Mouse (Mus musculus) neutrophil, adult 5-6 weeks (primary cell): ENCODE results near the gene Snai1. TPM values are rescaled to one million over a fixed set of nuclear protein-coding genes. Genes with fewer than 3 reads are reported as not detected.

ENCODE experiments used
- ATAC-seq: fragments of 151-379, 151-347 bp; 2 replicates; pipeline ENCODE4 v1.8.0; 2017; ENCODE audit warnings: mild to moderate bottlenecking, moderate TSS enrichment; ENCODE audit not compliant: insufficient number of reproducible peaks, poor library complexity, low FRiP score, severe bottlenecking; ENCODE audit errors: extremely low read depth
- total RNA-seq: library from RNA; stranded (forward); fragments of 200-1000 nt; gene quantifications from 2 replicates; pipeline ENCODE4 v1.2.3, GENCODE M21; 2017

Snai1 gene
- total RNA-seq, 1 experiment from 2014 or later: 3.1 TPM

DNA sequence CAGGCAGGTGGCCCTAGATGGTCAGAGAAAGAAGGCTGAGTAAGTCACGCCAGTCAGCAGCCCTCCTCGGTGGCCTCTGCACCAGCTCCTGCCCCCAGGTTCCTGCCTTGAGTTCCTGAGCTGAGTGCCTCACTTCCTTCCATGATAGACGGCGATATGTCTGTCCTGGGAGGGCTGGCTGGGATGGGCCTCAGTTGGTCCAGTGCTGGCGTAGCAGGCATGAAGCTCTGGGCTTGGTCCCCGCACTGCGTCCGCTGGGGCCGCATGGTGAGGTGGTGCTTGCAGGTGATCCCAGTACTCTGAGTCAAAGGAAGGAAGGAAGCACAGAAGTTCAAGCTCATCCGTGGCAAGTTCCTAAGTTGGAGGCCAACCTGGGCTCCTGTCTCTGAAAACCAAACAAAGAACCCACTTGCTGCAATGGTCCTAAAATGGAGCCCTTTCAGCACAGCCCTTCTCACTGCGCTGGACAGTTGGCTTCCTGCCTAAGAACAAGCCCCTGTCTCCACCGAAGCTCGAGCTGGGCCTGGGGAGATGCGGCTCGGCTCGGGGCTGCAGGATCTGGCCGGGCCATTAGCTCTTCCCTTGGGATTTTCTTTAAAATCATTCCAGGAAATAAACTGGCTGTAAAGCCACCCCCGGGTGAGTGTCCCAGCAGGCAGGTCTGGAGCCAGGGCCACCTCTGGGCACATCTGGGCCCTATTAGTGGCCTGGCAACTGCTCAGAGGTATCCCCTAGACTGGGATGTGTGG, 8.6 kb downstream of the Snai1 start:
- ATAC-seq: no peak

DNA sequence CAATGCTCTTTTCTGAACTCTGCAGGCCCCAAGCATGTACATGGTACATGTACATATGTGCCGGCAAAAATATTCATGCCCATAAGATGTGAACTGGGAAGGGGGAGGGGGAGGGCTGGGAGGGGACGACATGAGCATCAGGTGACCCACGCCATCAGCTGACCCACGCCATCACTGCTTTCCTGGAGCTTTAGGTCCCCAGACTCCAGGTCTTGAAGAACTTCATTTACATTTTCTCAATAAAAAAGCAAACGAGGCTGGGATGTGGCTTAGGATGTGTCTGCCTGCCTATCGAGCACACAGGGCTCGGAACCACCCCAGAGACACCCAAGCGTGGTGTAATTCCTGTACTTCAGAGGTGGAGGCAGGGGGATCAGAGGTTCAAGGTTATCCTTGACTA, 9.4 kb downstream of the Snai1 start:
- no peak for ATAC-seq

DNA sequence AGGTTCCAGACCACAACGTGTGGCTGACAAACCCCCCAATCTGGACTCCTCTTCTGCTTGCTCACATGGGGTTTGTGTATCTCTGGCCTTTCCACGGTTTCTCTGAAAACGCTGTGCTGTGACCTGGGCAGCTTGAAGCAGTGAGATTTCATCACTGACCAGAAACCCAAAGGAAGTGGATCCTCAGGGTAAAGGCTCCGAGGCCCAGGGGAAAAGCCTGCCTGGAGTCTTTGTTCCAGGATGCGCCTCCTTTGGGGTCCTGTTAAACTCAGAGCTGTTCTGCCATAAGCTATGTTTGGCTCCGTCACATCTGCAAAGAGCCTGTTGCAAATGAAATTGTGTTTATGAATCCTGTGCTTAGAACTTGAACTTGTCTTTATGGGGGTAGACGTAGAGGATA, 11.0 kb downstream of the Snai1 start:
- ATAC-seq: no peak

DNA sequence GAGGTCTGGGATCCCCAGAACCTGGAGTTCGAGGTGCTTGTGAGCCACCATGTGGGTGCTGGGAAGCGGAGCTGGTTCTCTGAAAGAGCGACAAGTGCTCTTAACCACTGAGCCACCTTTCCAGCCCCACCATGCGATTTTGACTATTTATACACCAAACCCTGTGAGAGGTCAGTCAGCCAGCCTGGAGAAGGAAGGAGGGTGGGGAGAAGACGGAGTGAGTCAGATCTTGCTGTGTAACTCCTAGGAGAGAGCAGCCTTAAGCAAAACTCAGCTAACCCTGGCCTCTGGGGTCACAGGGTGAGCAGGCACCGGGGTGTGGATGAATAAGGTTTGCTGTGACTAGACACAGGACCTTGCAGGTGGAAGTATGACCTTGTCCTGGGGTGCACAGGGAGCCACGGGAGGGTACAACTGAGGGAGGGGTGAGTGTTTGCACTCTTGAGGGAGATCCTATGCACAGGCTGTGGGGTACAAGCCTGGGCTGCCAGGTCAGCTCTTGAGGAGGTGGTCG, 12.4 kb downstream of the Snai1 start:
- ATAC-seq: no peak

DNA sequence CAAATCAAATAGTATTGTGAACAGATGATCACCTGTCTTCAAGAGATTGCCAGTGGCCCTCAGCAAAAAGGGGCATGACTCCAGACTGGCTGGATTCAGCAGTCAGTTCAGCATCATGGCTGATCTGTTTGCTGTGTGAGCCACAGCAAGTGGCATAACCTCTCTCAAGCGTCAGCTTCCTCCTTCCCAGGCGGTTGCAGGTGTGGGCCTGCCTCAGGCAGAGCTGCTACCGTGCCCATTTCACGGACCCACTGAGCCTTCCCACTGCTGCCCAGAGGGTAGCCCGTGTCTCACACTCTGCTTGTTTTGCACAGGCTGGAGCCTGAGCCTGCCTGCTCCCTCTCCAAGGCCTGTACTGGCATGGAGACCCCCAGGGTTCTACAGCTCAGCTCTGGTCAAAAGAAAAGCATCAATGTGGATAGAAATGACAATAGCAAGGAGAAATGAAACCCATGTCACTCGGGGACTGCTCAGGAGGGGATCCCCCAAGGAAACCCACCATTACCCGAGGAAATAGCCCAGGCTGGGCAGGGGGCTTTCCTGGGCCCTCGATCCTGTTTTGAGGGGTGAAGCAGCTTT, 13.4 kb downstream of the Snai1 start:
- ATAC-seq: 0 out of 2 replicates have a peak, but pooled peaks have one; percentile 20

DNA sequence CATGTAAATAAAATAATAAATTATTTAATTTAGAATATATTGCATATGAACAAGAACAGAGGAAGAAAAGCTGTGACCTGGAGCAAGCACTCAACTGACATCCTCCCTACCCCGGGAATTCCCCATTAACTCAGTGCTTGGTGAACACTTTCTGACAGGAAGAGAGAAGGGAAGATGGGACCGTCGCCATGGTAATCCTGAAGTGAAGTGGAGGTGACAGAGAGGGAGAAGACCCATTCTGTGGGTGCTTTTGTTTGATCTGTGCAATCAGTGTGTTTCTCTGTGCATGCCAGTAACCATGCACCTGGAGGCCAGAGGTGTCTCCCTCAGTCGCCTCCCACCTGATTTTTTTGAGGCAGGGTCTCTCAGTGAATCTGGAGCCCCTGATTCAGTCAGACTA, 14.3 kb downstream of the Snai1 start:
- no peak for ATAC-seq

DNA sequence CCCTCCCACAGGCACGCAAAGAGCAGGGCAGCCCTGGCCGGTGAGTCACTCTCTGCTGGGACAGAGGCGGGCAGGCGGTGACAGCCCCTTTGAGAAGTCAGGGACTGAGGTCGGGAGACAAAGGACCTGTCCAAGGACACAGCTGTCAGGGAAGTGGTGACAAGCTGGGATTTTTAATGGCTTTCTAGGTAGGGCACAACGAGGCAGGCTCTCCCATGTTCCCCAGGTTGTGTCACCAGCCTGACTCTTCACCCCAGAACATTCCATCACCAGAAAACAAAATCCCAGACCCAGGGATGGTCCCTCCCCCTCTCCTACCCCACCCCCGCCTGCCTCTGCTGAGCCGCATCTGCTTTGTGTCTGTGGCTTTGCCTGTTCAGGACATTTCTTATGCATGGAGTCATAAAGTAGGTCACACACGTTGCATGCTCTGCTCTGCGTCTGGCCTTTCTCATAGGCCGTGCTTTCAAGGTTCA, 15.0 kb downstream of the Snai1 start:
- ATAC-seq: no peak

DNA sequence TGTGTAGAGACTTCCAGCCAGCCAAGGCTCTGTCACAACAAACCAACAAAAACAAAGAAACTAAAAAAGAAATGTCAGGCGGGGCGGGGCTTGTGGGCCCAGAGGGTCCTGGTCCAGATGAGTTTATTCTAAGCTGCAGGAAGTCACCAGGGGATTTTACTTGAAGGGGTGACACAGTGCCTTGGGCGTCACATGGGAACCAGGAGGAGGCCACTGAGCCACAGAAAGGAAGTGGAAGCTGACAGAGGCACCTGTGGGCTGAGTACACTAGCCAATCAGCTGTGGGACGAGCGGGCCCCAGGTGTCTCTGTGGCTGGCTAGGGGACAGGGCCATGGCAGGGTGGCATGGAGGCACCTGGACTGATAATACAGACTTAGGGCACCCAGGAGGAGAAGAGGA, 17.8 kb downstream of the Snai1 start:
- no peak for ATAC-seq

DNA sequence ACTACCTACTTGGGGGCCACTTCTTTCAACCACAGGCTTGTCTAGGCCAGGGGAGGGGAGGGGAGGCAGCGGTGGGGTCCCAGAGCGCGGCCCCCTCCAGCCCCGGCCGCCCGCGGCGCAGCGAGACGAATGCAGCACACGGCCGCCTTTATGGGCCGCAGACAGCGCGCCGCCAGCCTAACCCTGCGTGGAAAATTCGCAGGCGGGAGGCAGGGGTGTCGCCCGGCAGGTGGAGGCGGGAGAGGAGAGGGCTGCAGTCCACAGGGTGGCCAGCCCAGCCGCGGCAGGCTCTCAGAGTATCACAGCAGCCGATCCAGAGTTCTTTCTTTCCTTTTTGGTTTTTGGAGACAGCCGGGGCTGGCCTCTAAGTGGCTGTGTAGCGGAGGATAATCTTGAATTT, 21.4 kb downstream of the Snai1 start:
- ATAC-seq: no peak

DNA sequence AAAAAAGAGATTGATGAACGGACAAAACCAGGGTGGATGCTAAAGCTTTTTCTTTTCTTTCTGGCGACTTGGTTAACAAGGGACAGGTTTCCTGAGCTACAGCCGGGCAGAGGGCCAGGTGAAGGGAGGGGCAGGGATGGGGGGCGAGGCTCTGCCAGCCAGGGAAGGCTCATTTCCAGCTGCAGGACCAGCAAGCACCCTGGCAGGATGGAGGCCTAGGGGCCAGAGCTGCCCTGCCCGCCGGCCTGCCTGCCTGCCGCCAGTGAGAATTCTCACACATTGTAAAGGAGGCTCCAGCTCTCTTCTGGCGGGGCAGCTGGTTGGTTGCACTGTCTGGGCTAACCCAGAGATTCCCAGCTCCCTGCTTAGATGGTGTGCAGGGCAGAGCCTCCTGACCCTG, 24.1 kb downstream of the Snai1 start:
- ATAC-seq: no peak

DNA sequence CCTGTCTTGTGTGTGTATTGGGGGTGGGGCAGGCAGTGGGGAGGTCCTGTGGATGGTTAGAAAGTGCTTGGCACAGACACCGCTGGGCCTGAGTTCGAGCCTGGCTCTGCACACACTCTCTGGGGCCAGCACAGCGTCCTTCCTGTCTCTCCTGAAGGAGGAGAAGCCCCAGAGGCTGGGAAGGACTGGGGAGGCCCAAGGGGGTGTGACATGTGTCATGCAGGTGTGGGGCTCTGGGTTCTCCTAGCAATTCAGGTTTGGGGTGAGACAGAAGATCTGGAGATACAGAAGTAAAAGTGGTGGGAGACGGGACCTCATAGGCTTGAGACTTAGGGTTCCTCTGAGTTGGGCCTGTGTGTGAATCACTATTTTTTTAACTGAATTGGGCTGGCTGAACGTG, 25.0 kb downstream of the Snai1 start:
- ATAC-seq: no peak

DNA sequence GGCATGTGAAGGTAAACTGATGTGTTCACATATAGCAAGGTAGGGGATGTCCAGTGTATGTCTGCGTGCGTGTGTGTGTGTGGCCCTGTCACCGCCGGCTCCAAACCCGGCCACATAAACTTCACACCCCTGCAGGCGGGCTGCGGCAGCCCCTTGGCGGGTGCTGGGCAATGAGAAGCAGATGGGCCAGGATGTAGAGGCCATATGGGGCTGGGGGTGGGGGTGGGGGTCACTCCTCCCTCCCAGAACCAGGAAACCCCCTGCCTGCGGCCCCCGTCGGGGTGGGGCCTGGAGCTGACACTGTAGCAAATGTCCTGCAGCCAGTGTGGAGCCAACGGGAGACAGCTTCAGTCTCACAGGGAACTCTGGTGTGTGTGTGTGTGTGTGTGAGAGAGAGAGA, 25.7 kb downstream of the Snai1 start:
- ATAC-seq: no peak

DNA sequence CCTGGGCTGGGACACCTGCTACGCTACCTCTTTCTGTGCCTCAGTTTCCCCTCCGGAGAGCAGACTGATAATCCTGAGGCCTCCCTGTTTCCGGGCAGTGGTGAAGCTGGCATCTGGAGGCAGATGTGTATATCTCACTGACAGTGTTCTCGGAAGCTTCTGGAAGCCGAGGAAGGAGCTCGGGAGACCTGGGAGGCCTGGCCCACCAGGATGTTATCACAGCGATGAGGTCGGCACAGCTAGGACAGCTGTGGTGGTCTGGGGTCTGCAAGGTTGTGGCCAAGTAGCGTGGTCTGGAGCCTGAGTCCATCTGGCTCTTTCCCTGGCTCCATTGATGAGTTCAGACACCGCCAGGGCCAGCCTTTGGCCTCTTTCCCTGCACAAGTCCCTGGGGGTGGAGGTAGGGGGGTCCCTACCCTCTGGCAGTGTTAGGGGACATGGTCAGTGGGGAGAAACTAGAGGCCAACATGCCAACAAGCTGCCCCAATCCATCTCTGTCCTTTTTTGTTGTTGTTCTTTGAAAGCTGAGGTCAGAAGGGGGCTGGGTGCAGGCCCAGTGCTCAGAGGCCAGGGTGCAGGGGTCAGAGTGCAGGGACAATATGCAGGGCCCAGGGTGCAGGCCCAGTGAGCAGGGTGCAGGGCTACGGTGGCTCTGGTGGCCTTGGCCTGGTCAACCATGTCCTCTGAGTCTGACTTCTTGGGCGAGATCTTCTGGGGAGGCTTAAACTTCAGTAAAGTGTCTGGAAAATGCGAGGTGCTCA, 26.7 kb downstream of the Snai1 start:
- ATAC-seq: no peak

DNA sequence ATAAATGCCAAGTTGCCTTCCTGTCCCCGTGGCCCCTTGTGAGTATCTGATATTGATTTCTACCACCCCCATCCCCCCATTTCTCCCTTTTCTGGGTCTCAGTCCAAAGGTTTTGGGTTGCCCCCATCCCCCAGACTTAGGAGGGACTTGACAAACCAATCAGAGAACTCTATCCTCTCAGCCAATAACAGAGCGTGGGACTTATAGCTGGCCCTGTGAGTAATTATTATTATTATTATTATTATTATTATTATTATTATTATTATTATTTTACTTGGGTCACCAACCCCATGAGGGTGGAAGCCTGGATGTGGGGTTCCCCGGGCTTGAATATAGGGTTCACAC, 27.3 kb downstream of the Snai1 start:
- no peak for ATAC-seq

DNA sequence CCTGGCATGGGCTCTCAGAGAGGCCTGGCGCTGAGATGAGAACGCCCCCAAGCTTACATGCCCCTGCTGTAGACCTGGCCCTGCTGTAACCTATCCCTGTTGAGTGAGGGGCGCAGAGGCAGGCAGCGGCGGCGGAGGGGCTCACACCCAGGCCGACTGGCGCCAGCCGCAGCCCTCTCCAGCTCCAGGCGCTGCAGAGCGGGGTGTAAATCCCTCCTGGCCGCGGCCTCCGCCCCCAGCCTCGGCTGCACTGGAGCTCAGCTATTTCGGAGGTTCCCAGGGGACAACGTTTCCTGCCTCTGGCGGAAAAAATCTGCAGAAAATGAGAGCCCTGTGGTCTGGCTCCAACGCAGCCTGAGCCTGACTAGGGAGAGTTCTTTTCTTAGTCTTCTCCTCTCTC, 27.7 kb downstream of the Snai1 start:
- ATAC-seq: no peak

DNA sequence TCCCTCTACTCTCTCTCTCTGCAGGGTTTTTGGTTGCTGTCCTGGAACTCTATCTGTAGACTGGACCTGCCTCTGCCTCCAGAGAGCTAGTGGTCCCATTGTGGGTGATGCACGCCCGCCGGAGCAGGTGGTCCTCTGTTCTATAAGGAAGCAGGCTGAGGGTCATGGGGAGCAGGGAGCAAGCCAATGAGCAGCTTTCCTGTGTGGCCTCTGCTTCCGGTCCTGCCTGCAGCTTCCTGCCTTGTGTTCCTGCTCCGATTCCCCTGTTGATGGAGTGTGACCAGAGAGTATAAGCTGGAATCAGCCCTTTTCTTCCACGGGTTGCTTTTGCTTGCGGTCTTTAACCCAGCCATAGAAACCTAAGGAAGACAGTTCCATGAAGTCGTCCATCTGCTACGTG, 30.1 kb downstream of the Snai1 start:
- ATAC-seq: no peak

DNA sequence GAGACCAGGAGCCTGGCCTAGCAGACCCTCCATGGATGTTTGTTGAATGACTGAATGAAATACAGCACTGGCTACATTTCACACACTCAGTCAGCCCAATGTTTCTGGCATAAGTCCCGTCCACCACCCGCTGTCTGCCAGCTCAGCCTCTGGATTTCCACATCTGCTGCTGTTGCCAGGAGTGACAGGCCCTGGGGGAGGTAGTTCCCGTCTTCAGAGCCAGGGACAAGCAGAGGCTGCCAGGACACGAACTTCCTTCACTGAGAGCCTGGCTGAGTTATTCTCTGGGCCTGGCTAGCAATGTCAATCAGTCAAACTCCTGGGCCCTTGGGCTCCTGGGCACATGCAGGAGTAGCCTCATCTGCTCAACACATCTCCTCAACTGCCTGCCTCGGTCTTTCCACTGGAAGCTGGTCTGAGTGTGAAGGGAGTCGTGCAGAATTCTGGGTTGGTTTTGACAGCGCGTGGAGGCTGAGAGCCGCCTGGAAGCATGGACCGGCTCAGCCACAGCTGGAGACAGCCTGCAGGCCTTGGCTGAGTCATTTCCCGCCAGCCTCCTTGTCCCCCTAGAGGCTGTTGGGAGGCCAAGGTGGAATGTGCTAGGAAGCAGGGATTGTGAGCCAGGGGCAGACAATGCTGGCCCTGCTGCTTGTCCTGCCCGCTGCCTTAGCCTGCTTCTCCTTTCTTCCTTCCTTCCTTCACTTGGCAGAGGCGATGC, 32.1 kb downstream of the Snai1 start:
- no peak for ATAC-seq

DNA sequence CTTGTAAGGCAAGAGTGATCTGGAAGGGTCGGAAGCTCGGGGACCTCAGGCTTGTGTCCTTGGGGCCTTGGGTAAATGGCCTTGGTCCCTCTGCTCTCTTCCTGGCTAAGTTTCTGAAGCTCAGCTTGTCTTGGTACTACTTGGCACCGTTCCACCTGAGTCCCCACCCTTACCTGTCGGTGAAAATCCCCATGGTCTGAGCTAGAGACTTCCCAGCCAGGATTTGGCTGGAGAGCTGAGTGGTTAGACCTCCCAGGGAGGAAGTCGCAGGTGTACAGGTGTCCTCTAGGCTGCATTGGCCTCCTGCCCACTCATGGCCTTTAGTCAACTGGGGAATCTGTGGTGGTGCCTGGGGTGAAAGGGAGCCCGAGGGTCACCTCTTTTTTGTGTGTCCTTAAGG, 32.8 kb downstream of the Snai1 start:
- no peak for ATAC-seq

DNA sequence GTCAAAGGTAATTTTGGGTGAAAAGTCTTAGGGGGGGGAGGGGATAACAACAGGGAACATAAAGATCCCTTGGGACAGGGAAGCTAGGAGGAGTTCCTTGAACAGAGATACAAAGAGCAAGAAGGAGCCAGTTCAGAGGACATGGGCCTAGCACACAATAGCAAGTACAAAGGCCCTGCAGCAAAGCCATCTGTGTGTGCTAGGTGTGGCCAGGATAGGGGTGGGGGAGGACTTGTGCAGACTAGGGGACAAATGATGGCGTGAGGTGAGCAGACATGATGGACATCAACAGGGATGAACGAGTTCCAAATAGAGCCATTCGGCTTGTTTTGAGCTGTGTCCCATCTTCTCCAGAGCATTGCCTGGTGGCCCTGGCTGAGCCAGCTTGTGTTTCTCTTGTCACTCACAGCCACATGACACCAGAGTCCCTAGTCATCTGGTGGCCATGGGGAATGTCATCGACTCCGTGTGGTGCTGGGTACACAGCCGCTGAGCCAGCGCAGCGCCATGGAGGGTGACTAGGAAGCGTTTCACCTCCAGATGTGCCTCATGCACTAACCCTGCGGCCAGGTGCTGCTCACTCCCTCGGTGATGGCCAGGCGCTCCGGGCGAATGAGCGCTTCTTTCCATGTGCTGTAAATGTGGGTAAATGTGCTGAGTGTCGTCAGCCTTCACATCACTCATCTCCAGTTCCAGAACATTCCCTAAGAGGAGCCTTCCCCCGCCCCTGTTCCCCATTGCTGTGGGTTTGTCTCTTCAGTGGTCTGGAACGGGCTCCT, 33.6 kb downstream of the Snai1 start:
- no peak for ATAC-seq
